Mouse (Mus musculus) adrenal gland, adult 10 weeks (tissue): ENCODE data around the gene Gm21883. TPM values are rescaled to one million over a fixed set of nuclear protein-coding genes. Genes with fewer than 3 reads are reported as not detected.

Experiments
- polyA plus RNA-seq: library from polyadenylated mRNA; stranded (reverse); fragments of 350-450 nt; fragmentation: Illumina TruSeq; extraction: RNeasy Lipid Tissue Mini Kit (QIAGEN cat#74804); gene quantifications from one replicate; pipeline ENCODE4 v1.2.3, GENCODE M21; 2014; ENCODE audit warnings: low read depth, low replicate concordance

Gene Gm21883
- polyA plus RNA-seq, result not detected

GRCm38 (mm10) chrX:31574183-31574582 is at the start of gene Gm21883:
TSS of gene Gm21883 (minus strand) at chrX:31574283.

GRCm38 (mm10) chrX:31618820-31619219 is 44.7 kb upstream of the Gm21883 start, which contains the start of gene Spin2e:
TSS of gene Spin2e (minus strand) at chrX:31618920.

Other genes starting within 250 kb of the Gm21883 start
- not detected for gene Btbd35f26, start 237.8 kb downstream of the Gm21883 start, polyA plus RNA-seq
- gene Btbd35f19, start 190.4 kb downstream of the Gm21883 start, polyA plus RNA-seq, result not detected
- not detected for gene Spin2e, start 44.6 kb upstream of the Gm21883 start, polyA plus RNA-seq
- gene Btbd35f25, start 142.9 kb upstream of the Gm21883 start, polyA plus RNA-seq, result not detected